Comparison of ENCODE assay signal across 15 mouse cellular contexts in genomic region chr14:11824915-11825314, GRCm38 (mm10).
"Had no signal": no experiment of that assay in that cellular context is flagged by ENCODE, and none has a peak within 500 bp of the region (broad histone marks: within the 10 kb centered on the region; RNA-seq: fewer than 3 reads in every experiment).

No protein-coding gene starts in this region.

- ATAC-seq: liver, postnatal 0 days; lung, postnatal 0 days; midbrain, embryonic 13.5 days; midbrain, embryonic 15.5 days had no signal

- H3K9me3 ChIP-seq: lung, embryonic 15.5 days; midbrain, embryonic 13.5 days; midbrain, embryonic 15.5 days had no signal

- H3K36me3 ChIP-seq: lung, embryonic 15.5 days; midbrain, embryonic 13.5 days; midbrain, embryonic 15.5 days had no signal

- H3K4me1 ChIP-seq: lung, embryonic 15.5 days; megakaryocyte, embryonic 14.5 days had no signal

- DNase-seq: liver, postnatal 0 days; lung, adult 2 months; lung, postnatal 14 days; lung, postnatal 36 days; right cerebral cortex, postnatal 14 days; thymus, adult 18-20 months; thymus, postnatal 14 days; thymus, postnatal 36 days had no signal

- H3K27me3 ChIP-seq: lung, embryonic 15.5 days; megakaryocyte, embryonic 14.5 days; midbrain, embryonic 13.5 days; midbrain, embryonic 15.5 days had no signal

- H3K4me2 ChIP-seq: lung, embryonic 15.5 days; midbrain, embryonic 11.5 days; midbrain, embryonic 13.5 days; midbrain, embryonic 15.5 days had no signal

- H3K4me3 ChIP-seq: lung, embryonic 15.5 days; megakaryocyte, embryonic 14.5 days; midbrain, embryonic 13.5 days; midbrain, embryonic 15.5 days had no signal

- H3K9ac ChIP-seq: liver, postnatal 0 days; lung, embryonic 15.5 days; midbrain, embryonic 13.5 days; midbrain, embryonic 15.5 days had no signal

- H3K27ac ChIP-seq: lung, embryonic 15.5 days; macrophage; midbrain, embryonic 13.5 days; midbrain, embryonic 15.5 days had no signal
